Mouse (Mus musculus) left cerebral cortex, adult 2 months (tissue): ENCODE measurements at regions not wholly inside any gene's neighbourhood (a gene's known extent, or its start where the extent isn't known, plus 50 kb on each side); places are given as distances from the start of the nearest gene placed in this dataset.

Experiments used
- DNase-seq, 2 experiments: peaks; one replicate each; pipeline ENCODE4 v3.0.0; 2021 to 2022; ENCODE audit warnings: low spot score in 2 of 2, mixed read lengths in 1 of 2; ENCODE audit errors: extremely low spot score in 1 of 2
- H3K27ac ChIP-seq: fragments of 200-600 bp; 2 replicates; pipeline ENCODE4 v1.8.1; 2022
- H3K4me3 ChIP-seq: fragments of 200-600 bp; 2 replicates; pipeline ENCODE4 v1.8.1; 2022
- CTCF ChIP-seq: fragments of 200-600 bp; IDR thresholded peaks from 2 replicates; pipeline ENCODE4 v1.8.1; 2022; ENCODE audit warnings: antibody characterized with exemption, mild to moderate bottlenecking, moderate library complexity
- intact Hi-C: fragments of 180-260 bp; cut with DNase I; formaldehyde crosslinking; loops from one replicate; pipeline ENCODE4 v1.15.1; 2025

DNA sequence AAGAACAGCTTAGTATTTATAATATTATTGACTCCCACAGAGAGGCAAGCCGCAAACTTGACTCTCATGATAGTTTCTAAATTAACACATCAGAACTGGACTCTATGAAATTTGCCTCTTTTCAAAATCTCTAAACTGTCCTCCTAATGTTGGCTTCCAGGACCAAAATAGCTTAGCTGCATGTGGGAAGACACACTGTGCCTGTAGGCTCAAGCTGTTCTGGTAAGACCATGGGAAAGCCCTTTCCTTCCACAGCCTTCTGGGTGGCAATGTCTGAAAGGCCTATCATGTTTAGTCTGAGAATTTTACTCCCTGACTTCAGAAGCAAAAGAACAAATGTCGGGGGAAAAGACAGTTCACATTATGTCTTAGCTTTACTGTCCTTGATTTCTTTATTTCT, 203.1 kb upstream of the Slc8a1 start:
- no peak for TF ChIP-seq CTCF
- intact Hi-C loops, result no loop called here
- Histone ChIP-seq H3K4me3 (no peak overlapping the region), H3K27ac (no peak overlapping the region)
- no peak for DNase-seq

DNA sequence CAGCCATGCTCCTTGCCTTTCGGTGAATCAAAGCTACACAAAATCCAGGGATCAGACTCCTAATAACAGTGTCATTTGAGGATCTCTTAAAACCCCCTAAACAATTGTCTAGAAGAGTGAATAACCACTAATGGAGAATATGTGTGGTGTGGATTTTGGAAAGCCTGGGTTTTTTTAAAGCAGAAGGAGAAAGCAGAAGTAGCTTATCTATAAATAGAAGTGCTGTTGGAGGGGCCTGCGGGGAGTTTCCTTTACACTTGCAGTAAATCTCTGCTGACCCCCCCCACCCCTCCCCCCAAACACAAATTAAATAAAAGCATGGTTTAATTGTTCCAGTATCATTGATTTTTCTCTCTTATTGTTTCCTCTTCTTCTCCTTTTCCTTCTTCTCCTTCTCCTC, 192.6 kb upstream of the Slc8a1 start:
- Histone ChIP-seq H3K27ac (no peak overlapping the region), H3K4me3 (no peak overlapping the region)
- intact Hi-C loops, result no loop called here
- DNase-seq, result no peak
- no peak for TF ChIP-seq CTCF

DNA sequence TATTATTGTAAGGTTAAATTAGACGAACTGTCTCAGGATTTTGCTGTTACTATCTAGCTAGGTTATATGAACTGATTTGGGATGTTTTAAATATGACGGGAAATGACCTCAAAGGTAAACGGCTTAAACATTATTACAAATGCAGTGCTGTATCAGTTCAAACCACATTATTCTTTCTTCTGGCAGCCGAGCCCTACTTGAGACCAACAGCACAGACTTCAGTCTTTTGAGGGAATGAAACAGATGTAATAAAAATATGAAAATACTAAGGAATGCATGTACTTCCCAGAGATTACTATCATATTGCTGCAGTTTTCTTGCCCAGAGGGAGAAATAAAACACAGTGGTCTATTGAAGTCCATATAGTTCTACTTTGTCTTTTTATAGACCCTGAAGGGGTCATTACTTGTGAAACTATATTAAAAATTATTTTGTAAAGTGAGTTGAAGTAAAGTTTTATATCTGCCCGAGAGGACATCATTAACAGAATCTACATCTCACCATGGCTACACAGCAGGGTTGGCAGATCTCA, 168.4 kb upstream of the Slc8a1 start:
- intact Hi-C loops, result no loop called here
- DNase-seq, result no peak

GRCm38 (mm10) chr17:81901999-81902665, 164.0 kb upstream of the Slc8a1 start:
- Histone ChIP-seq H3K4me3 (no peak overlapping the region), H3K27ac (no peak overlapping the region)
- TF ChIP-seq CTCF, result no peak
- no peak for DNase-seq
- intact Hi-C loops, result no loop called here

More for the DNA sequence above, 168.4 kb upstream of the Slc8a1 start:
- no peak overlapping the region for H3K4me3 ChIP-seq
- no peak for TF ChIP-seq CTCF
- H3K27ac ChIP-seq, result no peak overlapping the region

DNA sequence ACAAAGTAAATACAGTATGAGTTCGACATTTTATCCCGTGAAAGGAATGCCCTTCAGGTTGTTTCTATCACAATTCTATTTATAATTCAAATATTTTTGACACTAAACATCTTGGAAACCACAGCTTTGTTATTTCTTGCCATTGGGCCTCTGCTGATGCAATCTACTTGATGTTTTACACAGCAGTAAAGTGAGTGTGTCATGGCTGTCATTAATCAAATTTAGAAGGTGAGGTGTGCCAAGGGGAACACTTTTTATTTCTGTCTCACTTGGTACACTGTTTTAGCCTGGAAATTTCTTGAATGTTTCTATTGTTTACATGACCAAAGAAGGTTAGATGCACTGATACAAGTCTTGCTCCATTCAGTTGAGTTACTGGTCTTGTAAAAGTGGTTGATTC, 160.8 kb upstream of the Slc8a1 start:
- Histone ChIP-seq H3K4me3 (no peak overlapping the region), H3K27ac (no peak overlapping the region)
- no peak for DNase-seq
- no peak for TF ChIP-seq CTCF
- intact Hi-C loops, result no loop called here

DNA sequence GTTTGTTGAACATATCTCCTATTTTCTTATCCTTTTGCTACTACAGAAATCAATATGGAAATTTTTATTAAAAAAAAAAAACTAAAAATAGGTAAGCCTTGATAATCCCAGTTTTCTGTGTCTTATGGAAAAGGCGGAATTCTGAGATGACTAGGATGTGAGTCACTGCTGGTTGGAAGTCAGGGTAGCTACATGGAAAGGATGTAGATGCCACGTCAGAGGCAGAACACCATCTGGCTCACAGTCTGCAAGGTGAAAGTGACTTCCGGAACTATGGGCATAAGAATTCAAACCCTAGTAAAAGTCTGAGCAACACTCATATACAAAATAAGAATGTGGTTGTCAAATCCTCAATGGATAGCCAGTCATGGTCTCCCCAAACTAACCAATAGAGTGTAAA, 140.0 kb upstream of the Slc8a1 start:
- no peak for TF ChIP-seq CTCF
- peak in 1 of 2 experiments; percentile 12 for DNase-seq
- intact Hi-C loops, result no loop called here
- Histone ChIP-seq H3K4me3 (no peak overlapping the region), H3K27ac (no peak overlapping the region)

- TF ChIP-seq CTCF, result no peak
- Histone ChIP-seq H3K4me3 (no peak overlapping the region), H3K27ac (no peak overlapping the region)
- DNase-seq, result no peak
- intact Hi-C loops, result no loop called here
Observed at GRCm38 (mm10) chr17:81866683-81867082, 128.5 kb upstream of the Slc8a1 start.

DNA sequence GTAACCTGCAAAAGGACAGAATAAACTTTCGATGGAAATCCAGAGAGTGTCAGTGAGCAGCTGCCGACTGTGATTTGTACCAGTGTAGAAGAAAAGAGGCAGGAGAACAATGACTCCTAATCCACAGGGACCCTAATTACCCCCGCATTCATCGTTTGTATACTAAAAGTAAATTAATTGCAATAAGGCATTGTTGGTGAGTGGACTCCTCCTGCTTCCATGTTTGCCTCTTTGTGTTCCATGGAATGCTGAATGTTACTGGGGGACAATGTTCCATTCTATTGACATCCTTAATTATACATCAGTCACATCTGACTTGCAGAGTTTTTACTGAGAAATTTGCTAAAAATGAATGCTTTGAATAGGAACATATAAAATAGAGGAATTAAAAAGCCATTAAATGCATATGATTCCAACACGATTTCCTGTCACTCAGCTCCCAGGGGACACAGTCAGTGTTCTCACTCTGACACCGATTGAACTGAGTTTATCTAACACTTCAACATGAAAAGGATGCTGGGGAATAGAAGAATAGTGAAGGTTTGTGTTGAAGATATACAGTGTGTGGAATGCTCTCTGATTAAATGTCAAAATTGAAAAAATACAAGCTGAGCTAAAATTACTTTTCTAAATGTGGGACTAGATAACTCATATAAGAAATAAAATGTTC, 111.3 kb upstream of the Slc8a1 start:
- DNase-seq, result no peak
- Histone ChIP-seq H3K27ac (no peak overlapping the region), H3K4me3 (no peak overlapping the region)
- no peak for TF ChIP-seq CTCF
- intact Hi-C loops, result no loop called here

GRCm38 (mm10) chr17:81843793-81844192, 105.6 kb upstream of the Slc8a1 start:
- TF ChIP-seq CTCF, result no peak
- no peak overlapping the region for H3K4me3 ChIP-seq
- intact Hi-C loops, result no loop called here
- no peak overlapping the region for H3K27ac ChIP-seq
- no peak for DNase-seq

DNA sequence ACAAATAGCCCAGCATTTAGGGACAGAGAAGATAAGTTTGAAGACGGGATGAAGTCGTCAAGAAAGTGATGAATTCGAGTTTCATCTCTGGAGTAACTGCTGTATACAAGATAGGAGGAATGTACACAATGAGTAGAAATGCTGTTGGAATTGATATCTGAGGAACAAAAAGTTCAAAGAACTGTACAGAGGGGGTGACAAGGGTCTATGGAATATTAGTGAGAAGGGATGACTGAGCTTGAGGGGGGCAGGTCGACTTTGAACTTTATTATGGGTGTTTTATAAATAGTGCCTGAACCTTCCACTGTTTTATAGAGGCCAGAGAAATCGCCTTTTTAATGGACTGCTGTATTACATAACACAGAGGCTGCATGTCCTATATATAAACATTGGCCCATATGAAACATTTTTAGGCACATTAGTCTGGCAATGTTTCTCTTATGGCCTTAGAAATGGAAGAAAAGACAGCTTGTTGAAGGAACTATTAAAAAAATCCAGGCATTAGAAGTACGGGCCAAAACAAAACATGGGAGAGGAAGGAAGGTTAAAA, 59.7 kb upstream of the Slc8a1 start:
- Histone ChIP-seq H3K27ac (no peak overlapping the region), H3K4me3 (no peak overlapping the region)
- intact Hi-C loops, result no loop called here
- DNase-seq, result no peak
- TF ChIP-seq CTCF, result no peak

- Histone ChIP-seq H3K4me3 (no peak overlapping the region), H3K27ac (no peak overlapping the region)
- DNase-seq, result no peak
- TF ChIP-seq CTCF, result no peak
- intact Hi-C loops, result loop anchor here (10.0 kb wide), 1 partner anchor 114 kb away; no protein-coding TSS in a partner anchor
Observed at GRCm38 (mm10) chr17:81788781-81789180, 50.6 kb upstream of the Slc8a1 start.
